Mouse (Mus musculus): ENCODE measurements at regions not wholly inside any gene's neighbourhood (a gene's known extent, or its start where the extent isn't known, plus 50 kb on each side); places are given as distances from the start of the nearest gene placed in this dataset.

- no peak for TF ChIP-seq CTCF (IDR thresholded peaks at IDR 0.05; ENCODE audit: control insufficient read depth, insufficient read depth, insufficient replicate concordance, low read depth, low read length)
- TF ChIP-seq POLR2A (IDR thresholded peaks at IDR 0.05; ENCODE audit: control insufficient read depth, low read depth, low read length): no peak
Observed at GRCm38 (mm10) chr11:19456577-19456976, 437.8 kb upstream of the Meis1 start.

All from testis, adult 2 months (tissue).